Mouse (Mus musculus): ENCODE data around the gene Klhl11. TPM values are rescaled to one million over a fixed set of nuclear protein-coding genes. Genes with fewer than 3 reads are reported as not detected.

Klhl11 gene
- 2.8 and 4.1 TPM in 2 replicates for polyA plus RNA-seq (2012; ENCODE audit: low replicate concordance)

DNA sequence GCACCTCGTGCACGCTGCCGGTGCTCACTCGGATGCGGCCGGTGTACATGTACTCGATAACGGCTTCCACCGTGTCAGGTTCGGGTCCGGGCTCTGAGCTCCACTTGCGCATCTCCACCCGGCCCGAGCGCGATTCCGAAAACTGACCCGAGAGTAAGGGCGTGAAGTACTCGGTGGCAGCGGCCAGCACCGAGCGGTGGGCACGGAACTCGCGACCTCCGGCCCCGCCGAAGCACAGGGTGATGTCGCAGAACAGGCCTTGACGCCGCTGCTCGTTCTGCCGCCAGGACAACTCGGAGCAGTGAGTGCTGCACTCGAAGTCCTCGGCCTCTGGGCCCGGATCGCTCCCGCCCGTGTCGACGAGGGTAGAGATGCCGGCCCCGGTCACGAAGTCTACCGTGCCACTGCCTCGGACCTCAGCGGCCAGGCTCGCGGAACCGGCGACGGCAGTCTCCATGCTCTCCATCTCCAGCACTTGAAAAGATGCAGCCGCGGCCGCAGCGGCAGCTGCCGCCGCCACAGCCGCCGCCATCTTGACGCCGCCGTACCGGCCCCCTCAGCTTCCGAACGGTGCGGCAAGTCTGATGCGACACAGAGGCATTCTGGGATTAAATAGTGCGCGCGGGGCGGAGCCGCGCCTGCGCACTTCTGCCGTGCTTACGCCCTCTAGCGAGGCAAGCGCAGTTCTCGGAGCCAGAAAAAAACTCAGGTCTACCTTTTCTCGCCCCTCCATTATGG, at the start of gene Klhl11:
Gene Klhl11, minus strand, starts transcription at position 545 of the 738 bp plus-strand sequence.

GRCm38 (mm10) chr11:100441797-100442196, 30.7 kb downstream of the Klhl11 start, which contains the start of the genes Nt5c3b and Klhl10:
TSS of gene Nt5c3b (minus strand) at chr11:100441808.
TSS of gene Klhl10 (plus strand) at chr11:100441917.

GRCm38 (mm10) chr11:100414914-100415822, 57.4 kb downstream of the Klhl11 start, which contains the start of gene Fkbp10:
TSS of gene Fkbp10 (plus strand) at chr11:100415697.

GRCm38 (mm10) chr11:100414021-100414913, 58.3 kb downstream of the Klhl11 start, which contains the start of gene P3h4:
TSS of gene P3h4 (minus strand) at chr11:100414836.

Other genes with a start within 250 kb of the Klhl11 start
- gene Krt16, start 223.8 kb downstream of the Klhl11 start, polyA plus RNA-seq (2012; ENCODE audit: low replicate concordance) = not detected in 2 replicates
- gene Krt17, start 211.7 kb downstream of the Klhl11 start, polyA plus RNA-seq (2012; ENCODE audit: low replicate concordance) = 0.10 and 0.14 TPM in 2 replicates
- gene Krt42, start 202.9 kb downstream of the Klhl11 start, polyA plus RNA-seq (2012; ENCODE audit: low replicate concordance) = not detected in 2 replicates
- 448 and 588 TPM in 2 replicates for gene Eif1, start 152.9 kb downstream of the Klhl11 start, polyA plus RNA-seq (2012; ENCODE audit: low replicate concordance)
- not detected in 2 replicates for gene Gast, start 138.3 kb downstream of the Klhl11 start, polyA plus RNA-seq (2012; ENCODE audit: low replicate concordance)
- 15.8 and 23.4 TPM in 2 replicates for gene Hap1, start 116.6 kb downstream of the Klhl11 start, polyA plus RNA-seq (2012; ENCODE audit: low replicate concordance)
- 74.3 and 86.7 TPM in 2 replicates for gene Jup, start 75.0 kb downstream of the Klhl11 start, polyA plus RNA-seq (2012; ENCODE audit: low replicate concordance)
- 0.47 and 1.6 TPM in 2 replicates for gene P3h4, start 57.9 kb downstream of the Klhl11 start, polyA plus RNA-seq (2012; ENCODE audit: low replicate concordance)
- 0.67 and 1.0 TPM in 2 replicates for gene Fkbp10, start 57.0 kb downstream of the Klhl11 start, polyA plus RNA-seq (2012; ENCODE audit: low replicate concordance)
- gene Nt5c3b, start 30.9 kb downstream of the Klhl11 start, polyA plus RNA-seq (2012; ENCODE audit: low replicate concordance) = 63.7 and 93.8 TPM in 2 replicates
- 0.15 TPM in 1 of 2 replicates, not detected in the other for gene Klhl10, start 30.8 kb downstream of the Klhl11 start, polyA plus RNA-seq (2012; ENCODE audit: low replicate concordance)
- 9.1 and 48.3 TPM in 2 replicates for gene Acly, start 55.3 kb upstream of the Klhl11 start, polyA plus RNA-seq (2012; ENCODE audit: low replicate concordance)
- gene Ttc25, start 72.9 kb upstream of the Klhl11 start, polyA plus RNA-seq (2012; ENCODE audit: low replicate concordance) = 0.06 and 0.10 TPM in 2 replicates
- 106 and 177 TPM in 2 replicates for gene Cnp, start 102.2 kb upstream of the Klhl11 start, polyA plus RNA-seq (2012; ENCODE audit: low replicate concordance)
- 28.6 and 48.1 TPM in 2 replicates for gene Nkiras2, start 146.5 kb upstream of the Klhl11 start, polyA plus RNA-seq (2012; ENCODE audit: low replicate concordance)
- 83.6 and 158 TPM in 2 replicates for gene Dnajc7, start 147.4 kb upstream of the Klhl11 start, polyA plus RNA-seq (2012; ENCODE audit: low replicate concordance)
- 0.10 and 1.0 TPM in 2 replicates for gene Zfp385c, start 219.7 kb upstream of the Klhl11 start, polyA plus RNA-seq (2012; ENCODE audit: low replicate concordance)
- 28.1 and 48.4 TPM in 2 replicates for gene Dhx58, start 231.5 kb upstream of the Klhl11 start, polyA plus RNA-seq (2012; ENCODE audit: low replicate concordance)
- gene Kat2a, start 239.7 kb upstream of the Klhl11 start, polyA plus RNA-seq (2012; ENCODE audit: low replicate concordance) = 43.0 and 46.2 TPM in 2 replicates
- gene Hspb9, start 241.1 kb upstream of the Klhl11 start, polyA plus RNA-seq (2012; ENCODE audit: low replicate concordance) = 0.34 TPM in 1 of 2 replicates, not detected in the other